Mouse (Mus musculus): ENCODE results near the gene Irs3. TPM values are rescaled to one million over a fixed set of nuclear protein-coding genes. Genes with fewer than 3 reads are reported as not detected.

Gene Irs3
- polyA plus RNA-seq (2012; rRNA removed) (0.30 and 0.60 TPM in 2 replicates), polyA plus RNA-seq (2014; fragmentation: Nextera tagmentation; extraction: Ambion mirVana) (0.15 and 0.29 TPM in 2 replicates)

DNA sequence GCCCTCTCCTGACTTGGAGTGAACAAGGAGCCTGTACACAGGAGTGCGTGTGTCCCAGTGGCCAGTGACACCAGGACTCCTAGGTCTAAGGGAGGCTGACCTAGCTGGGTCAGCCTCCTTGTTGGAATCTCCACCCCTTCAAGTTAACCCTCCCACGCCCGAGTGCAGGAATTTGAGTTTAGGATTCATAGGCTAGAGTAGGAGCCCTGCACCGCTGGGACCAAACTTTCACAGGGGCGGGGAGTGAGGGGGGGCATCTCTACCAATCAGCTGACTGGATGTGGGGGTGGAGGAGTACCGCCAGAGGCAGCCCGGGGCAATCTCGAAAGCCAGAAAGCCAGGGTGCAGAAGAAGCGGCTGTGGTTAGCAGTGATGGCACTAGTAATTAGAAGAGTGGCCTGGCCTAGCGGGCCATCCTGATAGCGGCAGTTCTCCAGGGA, at the start of gene Irs3:
TSS of gene Irs3 (minus strand) at position 63 of the 440 bp plus-strand sequence.
- TF ChIP-seq POLR2A (IDR thresholded peaks at IDR 0.05; ENCODE audit: borderline replicate concordance, extremely low read depth, insufficient read depth, insufficient read length): no peak
- no peak for DNase-seq (ENCODE audit: low spot score)
- Histone ChIP-seq H3K4me3 (replicated peaks; ENCODE audit: low read length) (peak within 1 kb of the TSS; percentile 29), H3K27ac (replicated peaks; ENCODE audit: low read depth, low read length) (no peak within 1 kb of the TSS), H3K4me2 (replicated peaks; ENCODE audit: low read depth, low read length, severe bottlenecking) (peak within 1 kb of the TSS; percentile 46), H3K4me1 (ENCODE audit: control insufficient read depth, insufficient read depth, low read length) (peaks cover 30% of the 10 kb centered on the region), H3K36me3 (ENCODE audit: control insufficient read depth, insufficient read depth, low read length) (peaks cover 21% of the 10 kb centered on the region), H3K27me3 (ENCODE audit: control insufficient read depth, insufficient read depth, low read length) (peaks cover 21% of the 10 kb centered on the region), H3K9ac (ENCODE audit: low read depth, low read length, severe bottlenecking) (peak within 1 kb of the TSS; percentile 46), H3K9me3 (ENCODE audit: control insufficient read depth, low read length) (no peaks in the 10 kb centered on the region)
- ATAC-seq (ENCODE audit: low FRiP score, low read depth): no peak
- 21% methylated on average over 11 of the region's 11 CpGs for WGBS

GRCm38 (mm10) chr5:137694796-137695195, 49.3 kb upstream of the Irs3 start:
- ATAC-seq (ENCODE audit: low FRiP score, low read depth) (no peak), DNase-seq (ENCODE audit: low spot score) (no peak)
- Histone ChIP-seq H3K4me2 (replicated peaks; ENCODE audit: low read depth, low read length, severe bottlenecking) (no peak overlapping the region), H3K9ac (ENCODE audit: low read depth, low read length, severe bottlenecking) (no peak overlapping the region), H3K4me3 (replicated peaks; ENCODE audit: low read length) (no peak overlapping the region), H3K27ac (replicated peaks; ENCODE audit: low read depth, low read length) (no peak overlapping the region), H3K9me3 (ENCODE audit: control insufficient read depth, low read length) (no peaks in the 10 kb centered on the region), H3K27me3 (ENCODE audit: control insufficient read depth, insufficient read depth, low read length) (no peaks in the 10 kb centered on the region), H3K4me1 (ENCODE audit: control insufficient read depth, insufficient read depth, low read length) (no peaks in the 10 kb centered on the region), H3K36me3 (ENCODE audit: control insufficient read depth, insufficient read depth, low read length) (no peaks in the 10 kb centered on the region)
- TF ChIP-seq POLR2A (IDR thresholded peaks at IDR 0.05; ENCODE audit: borderline replicate concordance, extremely low read depth, insufficient read depth, insufficient read length): no peak
- WGBS: 78% methylated on average over 3 of the region's 3 CpGs

DNA sequence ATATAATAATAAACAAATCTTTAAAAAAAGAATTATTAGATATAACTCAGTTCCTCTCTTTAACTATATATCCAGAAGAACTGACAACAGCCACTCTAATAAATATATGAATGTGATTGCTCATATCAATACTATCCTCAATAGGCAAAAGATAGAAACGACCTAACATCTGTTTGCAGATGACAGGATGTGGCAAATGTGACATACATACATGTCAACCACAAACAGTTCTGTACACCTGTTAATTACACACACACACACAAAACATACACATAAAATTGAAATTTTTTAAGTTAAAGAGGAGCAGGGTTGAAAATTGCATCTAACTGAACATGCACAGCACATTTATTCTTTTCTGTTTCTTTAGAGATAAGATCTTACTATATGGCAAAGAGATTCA, 46.4 kb upstream of the Irs3 start:
- Histone ChIP-seq H3K36me3 (ENCODE audit: control insufficient read depth, insufficient read depth, low read length) (no peaks in the 10 kb centered on the region), H3K27ac (replicated peaks; ENCODE audit: low read depth, low read length) (no peak overlapping the region), H3K27me3 (ENCODE audit: control insufficient read depth, insufficient read depth, low read length) (no peaks in the 10 kb centered on the region), H3K9ac (ENCODE audit: low read depth, low read length, severe bottlenecking) (no peak overlapping the region), H3K9me3 (ENCODE audit: control insufficient read depth, low read length) (no peaks in the 10 kb centered on the region), H3K4me3 (replicated peaks; ENCODE audit: low read length) (no peak overlapping the region), H3K4me1 (ENCODE audit: control insufficient read depth, insufficient read depth, low read length) (no peaks in the 10 kb centered on the region), H3K4me2 (replicated peaks; ENCODE audit: low read depth, low read length, severe bottlenecking) (no peak overlapping the region)
- WGBS: 66% methylated on average over 1 of the region's 1 CpGs
- ATAC-seq (ENCODE audit: low FRiP score, low read depth): no peak
- DNase-seq (ENCODE audit: low spot score): no peak
- no peak for TF ChIP-seq POLR2A (IDR thresholded peaks at IDR 0.05; ENCODE audit: borderline replicate concordance, extremely low read depth, insufficient read depth, insufficient read length)

DNA sequence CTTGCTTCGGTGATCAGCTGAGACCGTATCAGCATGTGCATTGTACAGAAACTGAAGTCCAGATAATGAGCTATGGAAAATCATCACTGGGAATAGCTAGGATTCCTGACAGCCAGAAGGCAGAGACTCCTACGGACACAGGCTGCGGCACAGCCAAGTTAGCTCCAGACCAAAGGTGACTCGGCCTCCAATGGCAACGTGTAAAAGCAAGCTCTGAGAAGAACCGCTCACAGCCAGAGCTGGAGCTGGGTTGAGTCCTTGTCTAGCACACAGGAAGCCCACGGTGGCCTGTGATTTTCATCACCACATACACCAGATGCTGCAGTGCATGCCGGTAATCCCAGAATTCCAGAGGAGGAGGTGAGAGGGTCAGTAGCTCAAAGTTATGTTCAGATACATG, 45.0 kb upstream of the Irs3 start:
- Histone ChIP-seq H3K27me3 (ENCODE audit: control insufficient read depth, insufficient read depth, low read length) (no peaks in the 10 kb centered on the region), H3K4me2 (replicated peaks; ENCODE audit: low read depth, low read length, severe bottlenecking) (no peak overlapping the region), H3K36me3 (ENCODE audit: control insufficient read depth, insufficient read depth, low read length) (no peaks in the 10 kb centered on the region), H3K9ac (ENCODE audit: low read depth, low read length, severe bottlenecking) (no peak overlapping the region), H3K9me3 (ENCODE audit: control insufficient read depth, low read length) (no peaks in the 10 kb centered on the region), H3K4me1 (ENCODE audit: control insufficient read depth, insufficient read depth, low read length) (no peaks in the 10 kb centered on the region), H3K27ac (replicated peaks; ENCODE audit: low read depth, low read length) (no peak overlapping the region), H3K4me3 (replicated peaks; ENCODE audit: low read length) (no peak overlapping the region)
- ATAC-seq (ENCODE audit: low FRiP score, low read depth): no peak
- no peak for DNase-seq (ENCODE audit: low spot score)
- whole genome bisulfite sequencing: 60% methylated on average over 9 of the region's 9 CpGs
- TF ChIP-seq POLR2A (IDR thresholded peaks at IDR 0.05; ENCODE audit: borderline replicate concordance, extremely low read depth, insufficient read depth, insufficient read length): no peak

DNA sequence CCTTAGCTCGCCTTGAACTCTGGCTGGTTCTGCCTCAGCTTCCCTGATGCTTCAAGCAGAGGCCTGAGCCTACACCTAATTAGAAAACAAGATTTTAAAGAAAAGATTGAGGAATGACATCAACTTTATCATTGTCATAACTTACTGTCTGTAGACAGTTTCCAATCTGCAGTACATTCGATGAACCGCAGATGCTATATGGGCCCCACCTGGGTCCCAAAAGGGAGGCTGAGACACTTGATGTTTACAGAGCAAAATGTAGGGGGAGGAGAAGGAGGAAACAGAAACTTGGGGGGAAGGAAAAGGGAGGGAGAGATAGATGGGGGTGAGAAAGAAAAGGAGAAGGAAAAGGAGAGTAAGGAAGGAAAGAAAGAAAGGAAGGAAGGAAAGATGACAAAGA, 44.5 kb upstream of the Irs3 start:
- no peak for TF ChIP-seq POLR2A (IDR thresholded peaks at IDR 0.05; ENCODE audit: borderline replicate concordance, extremely low read depth, insufficient read depth, insufficient read length)
- H3K9me3 ChIP-seq (ENCODE audit: control insufficient read depth, low read length): no peaks in the 10 kb centered on the region
- H3K9ac ChIP-seq (ENCODE audit: low read depth, low read length, severe bottlenecking): no peak overlapping the region
- no peaks in the 10 kb centered on the region for H3K36me3 ChIP-seq (ENCODE audit: control insufficient read depth, insufficient read depth, low read length)
- H3K4me3 ChIP-seq (replicated peaks; ENCODE audit: low read length): no peak overlapping the region
- H3K27me3 ChIP-seq (ENCODE audit: control insufficient read depth, insufficient read depth, low read length): no peaks in the 10 kb centered on the region
- H3K4me1 ChIP-seq (ENCODE audit: control insufficient read depth, insufficient read depth, low read length): no peaks in the 10 kb centered on the region
- no peak overlapping the region for H3K27ac ChIP-seq (replicated peaks; ENCODE audit: low read depth, low read length)
- no peak for ATAC-seq (ENCODE audit: low FRiP score, low read depth)
- DNase-seq (ENCODE audit: low spot score): no peak
- H3K4me2 ChIP-seq (replicated peaks; ENCODE audit: low read depth, low read length, severe bottlenecking): no peak overlapping the region
- WGBS: 78% methylated on average over 3 of the region's 3 CpGs

All from limb, embryonic 14.5 days (tissue).